Mouse (Mus musculus) cortical plate, adult 2 months (tissue): Measurements from ENCODE around the gene F2r.

Experiments
- CTCF ChIP-seq: fragments of 200-500 bp; IDR thresholded peaks from 2 replicates; pipeline ENCODE4 v1.5.1; 2011; ENCODE audit warnings: mild to moderate bottlenecking, control low read depth, low read length; ENCODE audit not compliant: insufficient read depth; ENCODE audit errors: extremely low read depth
- POLR2A ChIP-seq: fragments of 200-500 bp; IDR thresholded peaks from 2 replicates; pipeline ENCODE4 v1.6.1; 2011; ENCODE audit warnings: mild to moderate bottlenecking, low read length, control low read depth; ENCODE audit not compliant: insufficient read depth; ENCODE audit errors: extremely low read depth

GRCm38 (mm10) chr13:95607019-95607418 is 11.3 kb downstream of the F2r start:
- TF ChIP-seq CTCF (no peak), POLR2A (no peak)
